In the genomic region with DNA sequence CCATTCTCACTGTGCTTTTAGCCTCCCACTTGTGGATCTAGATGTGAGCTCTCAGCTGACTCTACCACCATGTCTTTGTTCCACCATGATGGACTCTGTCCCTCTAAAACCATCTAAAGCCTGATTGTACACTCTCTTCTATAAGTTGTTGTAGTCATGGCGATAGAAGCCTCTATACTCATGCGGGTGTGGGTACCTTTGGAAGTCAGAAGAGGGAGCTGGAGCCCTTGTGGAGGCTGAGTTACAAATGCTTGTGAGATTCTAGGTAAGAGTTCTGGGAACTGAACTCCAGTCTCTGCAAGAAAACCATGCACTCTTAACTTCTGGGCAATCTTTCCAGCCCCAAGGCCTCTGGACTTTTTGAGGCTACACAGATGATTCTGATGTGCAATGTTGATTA, we compare ENCODE assay signal across 16 mouse cellular contexts. TPM values are rescaled to one million over a fixed set of nuclear protein-coding genes. Genes with fewer than 3 reads are reported as not detected.
DNase-seq lines count a peak whose midpoint lies in the region; ATAC-seq and TF ChIP-seq lines count a peak whose summit lies in the region.
"Had no signal": no experiment of that assay in that cellular context is flagged by ENCODE, and none has a peak within 500 bp of the region (broad histone marks: within the 10 kb centered on the region; RNA-seq: fewer than 3 reads in every experiment).

No protein-coding gene starts in this region.

- no peak for TF ChIP-seq EP300 in heart, adult 2 months (IDR thresholded peaks at IDR 0.05; ENCODE audit: insufficient read depth, low read depth, low read length)

- TF ChIP-seq CTCF in heart, adult 2 months (IDR thresholded peaks at IDR 0.05), result peak; percentile 61
- peak; percentile 33 for TF ChIP-seq CTCF in lung, embryonic 14.5 days (IDR thresholded peaks at IDR 0.05; ENCODE audit: low read depth)

- no peak overlapping the region for H3K4me2 ChIP-seq in lung, embryonic 14.5 days
- H3K4me2 ChIP-seq in hindbrain, embryonic 11.5 days (replicated peaks; ENCODE audit: low read depth, low read length), result no peak overlapping the region
- H3K4me2 ChIP-seq: liver, embryonic 13.5 days; neural tube, embryonic 15.5 days had no signal

- DNase-seq in heart, adult 2 months, result no peak
- DNase-seq in heart, postnatal 25 days (ENCODE audit: low spot score), result no peak
- peak; percentile 29 for DNase-seq in lung, embryonic 14.5 days
- no peak for DNase-seq in lung, postnatal 10 days
- DNase-seq in R1 (ENCODE audit: low read depth, low spot score), result peak; percentile 35
- no peak for DNase-seq in urinary bladder, postnatal 25 days (ENCODE audit: low spot score)
- DNase-seq in hindbrain, embryonic 11.5 days (ENCODE audit: low spot score), result no peak
- DNase-seq: cerebellum, adult 8-10 months; liver, embryonic 13.5 days; midbrain, embryonic 14.5 days; right cerebral cortex, postnatal 4 days had no signal

- peaks cover 19% of the 10 kb centered on the region; the same call in 1 of the 2 replicates for H3K36me3 ChIP-seq in heart, adult 2 months (ENCODE audit: control insufficient read depth, insufficient read depth, low read length)
- peaks cover 25% of the 10 kb centered on the region for H3K36me3 ChIP-seq in lung, embryonic 14.5 days (ENCODE audit: insufficient read depth)
- no peaks in the 10 kb centered on the region for H3K36me3 ChIP-seq in hindbrain, embryonic 11.5 days (ENCODE audit: control insufficient read depth, insufficient read depth, low read length)
- H3K36me3 ChIP-seq: forebrain, embryonic 10.5 days; neural tube, embryonic 15.5 days had no signal

- H3K27ac ChIP-seq in heart, adult 2 months, result no peak overlapping the region
- H3K27ac ChIP-seq in lung, embryonic 14.5 days (ENCODE audit: low read depth), result no peak overlapping the region
- no peak overlapping the region for H3K27ac ChIP-seq in hindbrain, embryonic 11.5 days (ENCODE audit: low read depth, low read length)
- H3K27ac ChIP-seq: forebrain, embryonic 10.5 days; liver, embryonic 13.5 days; neural tube, embryonic 15.5 days had no signal

- H3K79me2 ChIP-seq in heart, adult 2 months (replicated peaks; ENCODE audit: control insufficient read depth, insufficient read depth, low read length), result no peaks in the 10 kb centered on the region

- TF ChIP-seq POLR2A in heart, adult 2 months (IDR thresholded peaks at IDR 0.05; ENCODE audit: insufficient read depth, low read depth, low read length), result no peak

- no peaks in the 10 kb centered on the region for H3K9me3 ChIP-seq in lung, embryonic 14.5 days (ENCODE audit: low read depth, low read length)
- no peaks in the 10 kb centered on the region for H3K9me3 ChIP-seq in hindbrain, embryonic 11.5 days (ENCODE audit: control insufficient read depth, low read length)
- H3K9me3 ChIP-seq: forebrain, embryonic 10.5 days; liver, embryonic 13.5 days; neural tube, embryonic 15.5 days had no signal

- H3K4me1 ChIP-seq in heart, adult 2 months (ENCODE audit: control insufficient read depth, insufficient read depth, low read length), result peaks cover 20% of the 10 kb centered on the region
- H3K4me1 ChIP-seq in lung, embryonic 14.5 days (ENCODE audit: insufficient read depth), result 0 out of 2 replicates have a peak, but pooled peaks cover 4% of the 10 kb centered on the region
- H3K4me1 ChIP-seq in hindbrain, embryonic 11.5 days (replicated peaks; ENCODE audit: control insufficient read depth, insufficient read depth, low read length), result no peaks in the 10 kb centered on the region

- intact Hi-C loops in heart, adult 2 months (cut with DNase I), result no loop called here
- intact Hi-C loops in heart, postnatal 25 days (cut with DNase I), result no loop called here

- H3K4me3 ChIP-seq in heart, adult 2 months, result no peak overlapping the region
- H3K4me3 ChIP-seq in lung, embryonic 14.5 days (ENCODE audit: low read depth, low read length), result no peak overlapping the region
- H3K4me3 ChIP-seq in hindbrain, embryonic 11.5 days (ENCODE audit: low read depth, low read length), result no peak overlapping the region
- H3K4me3 ChIP-seq: forebrain, embryonic 10.5 days; liver, embryonic 13.5 days; neural tube, embryonic 15.5 days had no signal

- WGBS in heart, adult 2 months, result 94% methylated on average over 2 of the region's 2 CpGs
- WGBS in lung, embryonic 14.5 days, result 91% methylated on average over 2 of the region's 2 CpGs
- 85% methylated on average over 2 of the region's 2 CpGs for WGBS in hindbrain, embryonic 11.5 days

- no peak for ATAC-seq in lung, embryonic 14.5 days (ENCODE audit: insufficient read depth)
- peak; percentile 53; the same call in 1 of the 2 replicates for ATAC-seq in megakaryocyte-erythroid progenitor cell, adult 5-6 weeks (replicated peaks; ENCODE audit: low FRiP score, low TSS enrichment, poor library complexity, severe bottlenecking)
- ATAC-seq in hindbrain, embryonic 11.5 days (ENCODE audit: low FRiP score), result no peak
- ATAC-seq: inflammation-experienced regulatory T-cells, adult 6 months; Patski had no signal

- no peaks in the 10 kb centered on the region for H3K27me3 ChIP-seq in heart, adult 2 months (ENCODE audit: control insufficient read depth, insufficient read depth, low read length)
- H3K27me3 ChIP-seq in lung, embryonic 14.5 days (ENCODE audit: insufficient read depth, low read length), result no peaks in the 10 kb centered on the region
- H3K27me3 ChIP-seq in hindbrain, embryonic 11.5 days (ENCODE audit: control insufficient read depth, insufficient read depth, low read length), result no peaks in the 10 kb centered on the region
- H3K27me3 ChIP-seq: liver, embryonic 13.5 days; neural tube, embryonic 15.5 days; Patski had no signal

- H3K9ac ChIP-seq in heart, adult 2 months (ENCODE audit: low read depth, low read length), result no peak overlapping the region
- no peak overlapping the region for H3K9ac ChIP-seq in lung, embryonic 14.5 days
- H3K9ac ChIP-seq in hindbrain, embryonic 11.5 days (ENCODE audit: low read depth, low read length), result no peak overlapping the region
- H3K9ac ChIP-seq: liver, embryonic 13.5 days; neural tube, embryonic 15.5 days had no signal

RNA-seq across cellular contexts. Expression of gene Tgfbr2, which starts 40.7 kb away (rescaled TPM):
- 10 to 100 TPM; 32.5 to 36.3 TPM for total RNA-seq in heart, adult 2 months (2021)
- 23.8 and 32.7 TPM in 2 replicates for polyA plus RNA-seq in heart, adult 2 months (2012; rRNA removed)
- total RNA-seq in heart, postnatal 25 days (2021), result 10 to 100 TPM; 35.7 to 37.0 TPM
- 51.3 and 52.3 TPM in 2 replicates for polyA plus RNA-seq in lung, embryonic 14.5 days (2014; fragmentation: Nextera tagmentation; extraction: Ambion mirVana)
- total RNA-seq in megakaryocyte-erythroid progenitor cell, adult 5-6 weeks (2014; fragmentation: Nextera tagmentation), result 5.9 and 9.5 TPM in 2 replicates
- 7.0 and 12.4 TPM in 2 replicates for total RNA-seq in megakaryocyte-erythroid progenitor cell, adult 5-6 weeks (2017)
- 8.8 and 10.9 TPM in 2 replicates for polyA plus RNA-seq in hindbrain, embryonic 11.5 days (2014; fragmentation: Nextera tagmentation; extraction: Ambion mirVana)

Comparison
In these comparisons a context has a peak if more than half of its experiments do, and no peak if none do; other contexts are left out.
1. DNase-seq: peak in lung, embryonic 14.5 days (single experiment) and R1 (single experiment); none in heart, adult 2 months (0 of 2), heart, postnatal 25 days (single experiment), lung, postnatal 10 days (single experiment), urinary bladder, postnatal 25 days (single experiment) and hindbrain, embryonic 11.5 days (single experiment).